Mouse (Mus musculus) liver, embryonic 12.5 days (tissue): ENCODE measurements around the gene Nab2. TPM values are rescaled to one million over a fixed set of nuclear protein-coding genes. Genes with fewer than 3 reads are reported as not detected.

ENCODE experiments used
- ATAC-seq: fragments of 200-750 bp; cut with Nextera tagmentation; 2 replicates; pipeline ENCODE4 v1.8.0; 2017; ENCODE audit warnings: moderate number of reproducible peaks, mild to moderate bottlenecking, moderate library complexity
- H3K27ac ChIP-seq: fragments of 300-500 bp; sonication (generic); 2 replicates; pipeline ENCODE4 v1.5.1; 2016; ENCODE audit warnings: mild to moderate bottlenecking
- H3K27me3 ChIP-seq: fragments of 300-500 bp; sonication (generic); replicated peaks from 2 replicates; pipeline ENCODE4 v1.6.1; 2016; ENCODE audit warnings: mild to moderate bottlenecking, moderate library complexity
- H3K36me3 ChIP-seq: fragments of 300-500 bp; sonication (generic); 2 replicates; pipeline ENCODE4 v1.6.1; 2016; ENCODE audit warnings: mild to moderate bottlenecking, moderate library complexity
- H3K4me1 ChIP-seq: fragments of 300-500 bp; sonication (generic); 2 replicates; pipeline ENCODE4 v1.6.1; 2016
- H3K4me2 ChIP-seq: fragments of 300-500 bp; sonication (generic); 2 replicates; pipeline ENCODE4 v1.6.1; 2016; ENCODE audit warnings: mild to moderate bottlenecking, moderate library complexity
- H3K4me3 ChIP-seq: fragments of 300-500 bp; sonication (generic); 2 replicates; pipeline ENCODE4 v1.5.1; 2016; ENCODE audit warnings: mild to moderate bottlenecking, moderate library complexity
- H3K9ac ChIP-seq: fragments of 300-500 bp; sonication (generic); 2 replicates; pipeline ENCODE4 v1.6.1; 2016; ENCODE audit warnings: mild to moderate bottlenecking, moderate library complexity
- H3K9me3 ChIP-seq: fragments of 300-500 bp; sonication (generic); replicated peaks from 2 replicates; pipeline ENCODE4 v1.6.1; 2016; ENCODE audit warnings: mild to moderate bottlenecking, moderate library complexity
- WGBS: fragments of 180-500 bp; shearing (Covaris S2); methylation state at CpG from one replicate; pipeline ENCODE4 v1.1.7; 2016; ENCODE audit not compliant: insufficient replicate concordance; 5-methylcytosine and 5-hydroxymethylcytosine counted together
- polyA plus RNA-seq: library from polyadenylated mRNA; unstranded; fragments of >200 nt; fragmentation: Nextera tagmentation; extraction: Ambion mirVana; gene quantifications from 2 replicates; pipeline ENCODE4 v1.2.1, GENCODE M21; 2016

Gene Nab2
- polyA plus RNA-seq, result 2.6 and 3.4 TPM in 2 replicates

DNA sequence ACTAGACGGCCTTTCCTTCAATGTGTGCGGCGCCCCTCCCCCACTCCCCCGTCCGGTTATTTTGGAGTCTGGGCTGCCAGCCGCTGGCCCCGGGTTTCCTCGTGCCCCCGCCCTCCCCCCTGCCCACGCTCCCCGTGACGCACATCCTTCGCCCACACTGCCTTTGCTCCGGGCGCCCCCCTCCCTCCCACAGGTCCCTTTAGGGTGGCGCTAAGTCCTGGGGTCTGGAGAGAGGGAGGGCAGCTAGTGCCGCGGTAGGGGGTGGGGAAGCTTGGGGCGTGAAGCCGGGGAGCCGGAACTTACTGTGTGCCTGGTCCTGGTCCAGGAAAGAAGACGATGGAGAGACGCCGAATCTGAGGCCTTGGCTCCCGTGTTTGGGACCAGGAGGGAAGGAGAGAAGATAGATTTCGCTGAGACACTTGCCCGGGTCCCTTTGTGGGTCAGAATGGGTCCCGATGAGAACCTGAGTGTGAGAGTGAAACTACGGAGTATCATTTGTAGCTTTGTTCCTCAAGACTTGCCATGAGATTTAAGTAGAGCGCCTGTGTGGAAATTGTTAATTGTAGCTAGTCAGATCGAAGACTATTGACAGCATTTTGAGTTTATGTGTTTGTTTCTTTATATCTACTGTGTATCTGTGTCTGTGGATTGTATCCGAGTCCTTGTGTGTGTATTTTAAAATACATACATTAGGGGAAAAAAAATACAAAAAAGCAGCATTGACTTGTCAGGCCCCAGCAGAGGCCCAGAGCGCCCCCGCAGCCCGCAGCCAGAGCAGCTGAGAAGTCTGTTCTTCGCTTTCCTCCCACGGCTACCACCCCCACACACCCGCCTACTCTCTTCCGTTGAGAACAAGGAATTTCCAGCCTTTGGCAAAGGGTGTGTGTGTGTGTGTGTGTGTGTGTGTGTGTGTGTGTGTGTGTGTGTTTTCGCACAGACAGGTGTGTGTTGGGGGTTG is at the start of gene Nab2:
Nab2 (minus strand) TSS at position 476 of the 958 bp plus-strand sequence.
- peak within 1 kb of the TSS; percentile 52 for H3K9ac ChIP-seq
- H3K27me3 ChIP-seq, result peaks cover 64% of the 10 kb centered on the region
- 4% methylated on average over 40 of the region's 40 CpGs for WGBS
- 0 out of 2 replicates have a peak, but pooled peaks have one; percentile 4 for ATAC-seq
- H3K36me3 ChIP-seq, result no peaks in the 10 kb centered on the region
- H3K4me3 ChIP-seq, result peak within 1 kb of the TSS; percentile 60
- H3K4me2 ChIP-seq, result peak within 1 kb of the TSS; percentile 79
- no peaks in the 10 kb centered on the region for H3K9me3 ChIP-seq
- H3K27ac ChIP-seq, result peak within 1 kb of the TSS; percentile 72
- peaks cover 51% of the 10 kb centered on the region for H3K4me1 ChIP-seq

DNA sequence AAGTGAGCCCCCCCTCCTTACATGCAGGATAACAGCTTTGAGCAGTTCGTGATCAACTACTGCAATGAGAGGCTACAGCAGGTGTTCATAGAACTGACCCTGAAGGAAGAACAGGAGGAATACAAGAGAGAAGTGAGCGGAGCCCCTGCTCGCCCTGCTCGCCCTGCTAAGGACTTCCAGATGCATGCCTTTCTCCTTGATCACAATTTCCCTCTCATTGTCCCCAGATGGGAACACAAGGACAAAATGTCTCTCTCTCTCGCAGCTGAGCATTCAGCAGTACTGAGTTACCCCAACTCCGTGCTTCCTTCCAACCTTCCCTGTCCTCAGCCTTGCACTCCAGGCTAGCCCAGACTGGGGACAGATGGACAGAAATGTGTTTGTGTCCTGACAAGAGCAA is 44.4 kb upstream of the Nab2 start:
- Histone ChIP-seq H3K9me3 (no peaks in the 10 kb centered on the region), H3K27ac (no peak overlapping the region), H3K4me3 (no peak overlapping the region), H3K9ac (no peak overlapping the region), H3K4me1 (no peaks in the 10 kb centered on the region), H3K4me2 (no peak overlapping the region), H3K36me3 (no peaks in the 10 kb centered on the region), H3K27me3 (peaks cover 29% of the 10 kb centered on the region; the same call in 1 of the 2 replicates)
- 55% methylated on average over 6 of the region's 6 CpGs for WGBS
- ATAC-seq, result no peak

DNA sequence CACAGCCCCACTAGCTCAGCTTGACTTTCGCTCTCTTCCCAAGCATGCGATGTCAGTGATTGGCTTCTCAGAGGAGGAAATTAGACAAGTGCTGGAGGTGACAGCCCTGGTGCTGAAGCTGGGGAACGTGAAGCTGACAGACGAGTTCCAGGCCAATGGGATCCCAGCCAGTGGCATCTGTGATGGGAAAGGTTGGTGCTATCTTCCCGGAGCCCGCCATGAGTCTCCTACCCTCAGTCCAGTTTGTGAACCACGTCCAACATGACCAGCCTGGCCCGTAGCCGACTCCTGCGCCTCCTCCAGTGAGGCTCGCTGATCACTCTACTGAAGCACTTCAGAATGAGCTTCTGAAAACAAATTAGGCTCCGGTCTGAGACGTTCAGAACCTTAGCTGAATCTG is 42.0 kb upstream of the Nab2 start:
- Histone ChIP-seq H3K4me3 (no peak overlapping the region), H3K36me3 (no peaks in the 10 kb centered on the region), H3K9ac (no peak overlapping the region), H3K4me1 (no peaks in the 10 kb centered on the region), H3K27ac (no peak overlapping the region), H3K9me3 (no peaks in the 10 kb centered on the region), H3K4me2 (no peak overlapping the region), H3K27me3 (peaks cover 26% of the 10 kb centered on the region; the same call in 1 of the 2 replicates)
- 69% methylated on average over 13 of the region's 13 CpGs for WGBS
- ATAC-seq, result no peak

DNA sequence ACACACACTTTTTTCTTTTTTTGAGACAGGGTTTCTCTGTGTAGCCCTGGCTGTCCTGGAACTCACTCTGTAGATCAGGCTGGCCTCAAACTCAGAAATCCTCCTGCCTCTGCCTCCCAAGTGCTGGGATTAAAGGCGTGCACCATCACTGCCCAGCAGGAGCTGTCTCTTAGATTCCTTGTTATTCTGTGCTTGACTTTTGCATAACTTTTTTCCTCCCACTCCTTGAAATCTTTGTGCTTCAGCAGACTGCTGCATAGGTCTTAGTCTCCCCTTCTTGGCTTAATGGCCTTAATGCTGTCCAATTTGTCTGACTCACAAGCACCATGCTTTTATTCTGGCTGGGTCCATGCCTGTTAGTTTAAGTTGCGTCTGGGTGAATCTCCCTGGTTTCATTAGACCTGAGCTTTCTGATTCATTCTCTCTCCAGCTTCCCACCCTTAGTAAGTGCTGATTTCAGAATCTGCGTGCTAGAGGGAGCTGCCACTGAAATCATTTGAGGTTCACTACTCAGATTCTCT is 40.5 kb upstream of the Nab2 start:
- no peak for ATAC-seq
- Histone ChIP-seq H3K36me3 (no peaks in the 10 kb centered on the region), H3K4me1 (no peaks in the 10 kb centered on the region), H3K27ac (no peak overlapping the region), H3K9me3 (no peaks in the 10 kb centered on the region), H3K4me2 (no peak overlapping the region), H3K4me3 (no peak overlapping the region), H3K27me3 (peaks cover 23% of the 10 kb centered on the region; the same call in 1 of the 2 replicates), H3K9ac (no peak overlapping the region)
- 62% methylated on average over 3 of the region's 3 CpGs for WGBS

DNA sequence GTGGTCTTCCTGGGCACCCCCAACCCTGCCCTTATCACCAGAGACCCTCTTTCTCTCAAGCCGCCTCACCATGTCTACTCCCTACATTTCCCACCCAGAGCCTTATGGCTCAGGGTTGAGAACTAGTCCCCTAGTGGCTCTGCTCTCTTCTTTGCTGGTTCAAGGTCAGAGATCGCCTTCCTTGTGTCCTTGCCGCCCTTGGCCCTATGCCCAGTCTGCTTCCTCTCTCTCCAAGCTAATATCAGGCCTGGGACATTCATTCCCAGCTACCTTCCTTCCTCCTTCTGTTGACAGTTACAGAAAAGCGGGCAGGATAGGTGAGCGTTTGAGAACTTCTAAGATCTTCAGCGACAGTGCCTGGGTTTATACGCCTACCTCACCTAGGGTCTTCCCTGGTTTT is 39.4 kb upstream of the Nab2 start:
- no peaks in the 10 kb centered on the region for H3K9me3 ChIP-seq
- WGBS, result 63% methylated on average over 7 of the region's 7 CpGs
- no peak overlapping the region for H3K9ac ChIP-seq
- peaks cover 23% of the 10 kb centered on the region; the same call in 1 of the 2 replicates for H3K27me3 ChIP-seq
- no peaks in the 10 kb centered on the region for H3K4me1 ChIP-seq
- no peaks in the 10 kb centered on the region for H3K36me3 ChIP-seq
- ATAC-seq, result no peak
- no peak overlapping the region for H3K4me3 ChIP-seq
- no peak overlapping the region for H3K4me2 ChIP-seq
- H3K27ac ChIP-seq, result no peak overlapping the region

DNA sequence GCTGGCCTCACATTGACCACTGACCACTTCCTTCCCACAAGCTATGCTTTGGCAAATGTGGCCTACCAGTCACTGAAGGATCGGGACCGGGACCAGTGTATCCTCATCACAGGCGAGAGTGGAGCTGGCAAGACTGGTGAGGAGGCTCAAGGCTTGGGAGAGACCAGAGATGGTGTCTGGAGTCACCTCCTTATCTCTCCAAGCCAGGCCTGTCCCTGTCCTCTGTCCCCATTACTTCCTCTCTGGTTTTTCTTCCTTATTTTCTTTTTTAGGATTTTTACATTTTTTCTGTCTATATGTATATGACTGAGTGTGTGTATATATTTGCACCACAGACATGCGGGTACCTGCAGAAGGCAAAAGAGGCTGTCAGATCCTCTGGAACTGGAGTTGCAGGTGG is 37.4 kb upstream of the Nab2 start:
- H3K27ac ChIP-seq, result no peak overlapping the region
- H3K4me1 ChIP-seq, result no peaks in the 10 kb centered on the region
- H3K27me3 ChIP-seq, result peaks cover 20% of the 10 kb centered on the region; the same call in 1 of the 2 replicates
- no peak for ATAC-seq
- H3K9ac ChIP-seq, result no peak overlapping the region
- WGBS, result 34% methylated on average over 4 of the region's 4 CpGs
- H3K4me3 ChIP-seq, result no peak overlapping the region
- H3K4me2 ChIP-seq, result no peak overlapping the region
- no peaks in the 10 kb centered on the region for H3K9me3 ChIP-seq
- no peaks in the 10 kb centered on the region for H3K36me3 ChIP-seq

DNA sequence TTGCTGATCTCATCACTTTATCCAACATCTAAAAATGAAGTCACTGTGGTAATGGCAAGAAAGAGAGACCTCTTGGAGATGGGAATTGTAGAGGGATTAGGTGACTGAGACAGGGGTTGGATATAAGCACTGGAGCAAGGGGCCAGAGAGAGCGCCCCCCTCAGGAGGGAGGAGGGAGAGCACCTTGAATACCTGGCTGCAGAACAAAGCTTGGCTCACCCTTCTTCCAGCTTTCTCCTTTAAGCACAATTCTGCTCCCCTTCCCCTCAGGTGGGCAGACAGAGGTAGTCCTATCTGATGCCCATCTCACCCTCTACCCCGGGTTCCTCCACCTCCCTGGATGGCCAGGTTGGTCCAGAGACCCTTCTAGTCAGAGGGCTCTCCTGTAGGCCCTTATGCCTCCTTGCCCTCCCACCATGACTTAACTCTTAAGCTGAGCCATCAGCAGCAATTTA is 36.4 kb upstream of the Nab2 start, which contains the start of gene Myo1a:
Myo1a (plus strand) TSS at position 405 of the 455 bp plus-strand sequence.
- ATAC-seq, result no peak
- no peak within 1 kb of the TSS for H3K4me2 ChIP-seq
- 32% methylated on average over 2 of the region's 2 CpGs for WGBS

DNA sequence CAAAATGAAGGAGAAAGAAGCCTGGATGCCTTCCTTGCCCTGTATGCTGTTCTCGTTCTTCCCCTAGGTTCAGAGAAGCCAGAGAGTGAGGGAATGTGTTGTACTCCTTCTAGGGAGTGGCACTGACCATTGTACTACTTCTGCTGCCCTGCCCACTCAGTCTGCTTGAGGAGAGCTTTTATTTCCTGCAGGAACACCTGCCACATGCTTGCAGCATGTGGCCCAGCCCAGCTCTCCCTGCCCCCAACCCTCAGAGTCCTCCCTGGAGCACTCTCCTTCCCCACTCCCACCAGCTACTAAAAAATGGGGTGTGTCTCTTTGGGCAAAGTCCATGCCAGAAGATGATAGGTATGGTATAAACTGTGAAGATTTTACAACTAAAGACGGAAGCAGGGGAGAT is 35.9 kb upstream of the Nab2 start:
- Histone ChIP-seq H3K36me3 (peaks cover 1% of the 10 kb centered on the region; the same call in 1 of the 2 replicates), H3K4me2 (no peak overlapping the region), H3K9me3 (no peaks in the 10 kb centered on the region), H3K27ac (no peak overlapping the region), H3K4me3 (no peak overlapping the region), H3K9ac (no peak overlapping the region), H3K4me1 (no peaks in the 10 kb centered on the region), H3K27me3 (peaks cover 11% of the 10 kb centered on the region; the same call in 1 of the 2 replicates)
- ATAC-seq, result no peak
- 29% methylated on average over 2 of the region's 2 CpGs for WGBS

More for the DNA sequence above, 36.4 kb upstream of the Nab2 start, which contains the start of gene Myo1a:
- H3K27ac ChIP-seq, result no peak within 1 kb of the TSS
- H3K9me3 ChIP-seq, result no peaks in the 10 kb centered on the region
- H3K27me3 ChIP-seq, result peaks cover 11% of the 10 kb centered on the region; the same call in 1 of the 2 replicates
- no peak within 1 kb of the TSS for H3K9ac ChIP-seq
- no peaks in the 10 kb centered on the region for H3K4me1 ChIP-seq
- H3K4me3 ChIP-seq, result no peak within 1 kb of the TSS
- no peaks in the 10 kb centered on the region for H3K36me3 ChIP-seq

DNA sequence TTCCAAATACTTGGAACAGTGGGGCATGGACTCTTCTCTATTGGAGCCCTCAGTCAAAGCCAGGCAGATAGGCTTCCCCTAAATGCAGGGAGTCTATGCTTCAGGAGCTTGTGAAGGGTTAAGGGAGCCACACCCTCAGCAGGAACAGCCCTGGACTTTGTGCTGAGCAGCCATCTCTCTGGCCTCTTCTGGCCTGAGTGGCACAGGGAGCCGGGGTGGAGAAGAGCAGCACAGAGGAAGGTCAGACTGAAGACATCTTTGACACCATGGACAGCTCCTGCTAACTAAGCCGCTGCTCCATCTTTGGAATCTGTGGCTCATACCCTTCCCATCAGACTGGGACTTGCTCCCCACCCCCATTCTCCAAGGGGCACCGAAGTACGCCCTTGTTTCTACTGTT is 34.9 kb upstream of the Nab2 start:
- Histone ChIP-seq H3K9ac (no peak overlapping the region), H3K9me3 (no peaks in the 10 kb centered on the region), H3K4me3 (no peak overlapping the region), H3K27me3 (peaks cover 9% of the 10 kb centered on the region; the same call in 1 of the 2 replicates), H3K4me1 (no peaks in the 10 kb centered on the region), H3K4me2 (no peak overlapping the region), H3K36me3 (peaks cover 11% of the 10 kb centered on the region), H3K27ac (no peak overlapping the region)
- no peak for ATAC-seq
- WGBS, result 43% methylated on average over 4 of the region's 4 CpGs

DNA sequence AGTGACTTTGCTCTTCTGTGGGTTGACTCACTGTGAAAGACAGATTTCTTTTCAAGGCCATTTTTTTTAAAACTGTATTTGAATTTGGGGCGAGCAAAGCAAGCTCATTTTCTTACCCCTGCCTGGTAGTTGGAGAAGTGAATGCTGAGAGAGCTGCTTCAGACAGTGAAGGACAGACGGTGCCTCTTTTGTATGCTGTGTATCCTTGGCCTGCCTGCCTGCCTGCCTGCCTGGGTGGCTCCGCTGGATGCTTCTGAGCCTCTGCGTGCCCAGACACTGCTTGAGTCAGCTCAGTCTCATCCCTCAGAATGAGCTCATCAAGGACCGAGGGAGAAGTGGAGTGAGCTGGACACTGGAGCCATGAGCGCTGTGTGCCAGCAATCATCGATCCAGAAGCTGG is 30.6 kb upstream of the Nab2 start:
- ATAC-seq, result no peak
- H3K9ac ChIP-seq, result no peak overlapping the region
- H3K27ac ChIP-seq, result no peak overlapping the region
- H3K4me2 ChIP-seq, result no peak overlapping the region
- H3K4me1 ChIP-seq, result peaks cover 10% of the 10 kb centered on the region
- 86% methylated on average over 7 of the region's 7 CpGs for WGBS
- peaks cover 51% of the 10 kb centered on the region for H3K36me3 ChIP-seq
- no peak overlapping the region for H3K4me3 ChIP-seq
- no peaks in the 10 kb centered on the region for H3K9me3 ChIP-seq
- H3K27me3 ChIP-seq, result no peaks in the 10 kb centered on the region

DNA sequence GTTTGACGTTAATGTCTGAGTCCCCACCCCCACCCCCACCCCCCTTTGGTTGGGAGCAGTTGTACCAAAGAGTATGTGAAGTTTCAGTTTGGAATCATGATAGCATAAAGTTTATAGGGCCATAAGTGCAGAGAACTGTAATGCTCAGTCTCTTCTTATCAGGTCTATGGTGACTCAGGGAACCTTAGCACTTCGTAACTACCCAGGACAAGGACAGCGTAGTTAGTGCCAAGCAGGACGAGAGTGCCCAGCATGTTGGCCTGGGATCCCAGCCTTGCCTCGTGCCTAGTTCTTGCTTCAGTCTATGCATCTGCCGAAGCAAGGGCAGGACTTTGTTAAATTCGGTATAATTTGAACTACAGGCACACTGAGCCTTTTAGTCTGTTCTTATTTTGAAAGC is 27.4 kb upstream of the Nab2 start:
- no peak for ATAC-seq
- no peak overlapping the region for H3K9ac ChIP-seq
- H3K4me1 ChIP-seq, result peaks cover 10% of the 10 kb centered on the region
- no peaks in the 10 kb centered on the region for H3K9me3 ChIP-seq
- WGBS, result 81% methylated on average over 7 of the region's 7 CpGs
- H3K36me3 ChIP-seq, result peaks cover 76% of the 10 kb centered on the region
- no peak overlapping the region for H3K4me3 ChIP-seq
- H3K27me3 ChIP-seq, result no peaks in the 10 kb centered on the region
- no peak overlapping the region for H3K27ac ChIP-seq
- no peak overlapping the region for H3K4me2 ChIP-seq

DNA sequence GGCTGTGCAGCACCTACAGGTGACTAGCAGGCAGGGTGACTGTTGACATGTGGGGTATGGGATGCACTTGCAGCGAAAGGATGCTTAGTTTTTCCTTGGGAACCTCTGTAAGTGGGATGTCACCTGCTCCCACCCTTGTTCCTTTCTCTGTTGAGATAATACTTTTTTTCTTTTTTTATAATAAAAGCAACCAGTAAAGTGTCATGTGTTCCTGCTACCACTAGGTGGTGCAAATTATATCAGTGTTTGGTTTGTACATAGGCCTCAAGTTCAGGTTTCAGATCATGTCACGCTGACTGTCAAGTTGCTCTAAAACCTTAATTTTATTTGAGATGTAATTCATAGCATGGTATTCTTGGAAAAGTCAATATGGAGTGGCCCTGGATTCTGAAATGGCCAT is 26.3 kb upstream of the Nab2 start:
- no peak overlapping the region for H3K9ac ChIP-seq
- H3K4me2 ChIP-seq, result no peak overlapping the region
- peaks cover 10% of the 10 kb centered on the region for H3K4me1 ChIP-seq
- 46% methylated on average over 2 of the region's 2 CpGs for WGBS
- no peaks in the 10 kb centered on the region for H3K27me3 ChIP-seq
- ATAC-seq, result 0 out of 2 replicates have a peak, but pooled peaks have one; percentile 52
- H3K9me3 ChIP-seq, result no peaks in the 10 kb centered on the region
- H3K27ac ChIP-seq, result no peak overlapping the region
- no peak overlapping the region for H3K4me3 ChIP-seq
- peaks cover 87% of the 10 kb centered on the region for H3K36me3 ChIP-seq
